Mouse (Mus musculus) MEL (cell line): ENCODE measurements at regions not wholly inside any gene's neighbourhood (a gene's known extent, or its start where the extent isn't known, plus 50 kb on each side); places are given as distances from the start of the nearest gene placed in this dataset.

ENCODE experiments used
- DNase-seq: peaks from one replicate; pipeline ENCODE4 v3.0.0; 2011; ENCODE audit warnings: low read depth, low spot score
- H3K27ac ChIP-seq: 2 replicates; pipeline ENCODE4 v1.5.1; 2012; ENCODE audit warnings: low read depth, mild to moderate bottlenecking, control low read depth, low read length, moderate library complexity; ENCODE audit not compliant: control insufficient read depth
- H3K27me3 ChIP-seq, 2 experiments: fragments of 150-350 bp in 1 of 2; sonication (generic) in 1 of 2; 2 replicates each; pipeline ENCODE4 v1.6.1; 2012; ENCODE audit warnings: low read length in 2 of 2, mild to moderate bottlenecking in 2 of 2, improper control_type of control experiment in 1 of 2, moderate library complexity in 1 of 2; ENCODE audit not compliant: insufficient read depth in 2 of 2, control insufficient read depth in 1 of 2
- H3K36me3 ChIP-seq, 2 experiments: 2 replicates each; pipeline ENCODE4 v1.6.1; 2012 to 2014; ENCODE audit warnings: low read length in 2 of 2, improper control_type of control experiment in 1 of 2, inconsistent platforms in 1 of 2, mild to moderate bottlenecking in 1 of 2; ENCODE audit not compliant: insufficient read depth in 2 of 2, control insufficient read depth in 1 of 2
- H3K4me1 ChIP-seq, 2 experiments: fragments of 150-350 bp in 1 of 2; sonication (generic) in 1 of 2; 2 replicates each; pipeline ENCODE4 v1.6.1; 2012; ENCODE audit warnings: low read length in 2 of 2, improper control_type of control experiment in 1 of 2, mild to moderate bottlenecking in 1 of 2; ENCODE audit not compliant: insufficient read depth in 2 of 2, control insufficient read depth in 1 of 2
- H3K4me3 ChIP-seq, 2 experiments: fragments of 150-350 bp in 1 of 2; sonication (generic) in 1 of 2; 2 replicates each; pipeline ENCODE4 v1.5.1; 2012; ENCODE audit warnings: low read depth in 2 of 2, low read length in 2 of 2, mild to moderate bottlenecking in 2 of 2, moderate library complexity in 2 of 2, control low read depth in 1 of 2, improper control_type of control experiment in 1 of 2; ENCODE audit not compliant: control insufficient read depth in 1 of 2, insufficient read depth in 1 of 2
- H3K79me2 ChIP-seq: 2 replicates; pipeline ENCODE4 v1.6.1; 2012; ENCODE audit warnings: mild to moderate bottlenecking, low read length, moderate library complexity; ENCODE audit not compliant: control insufficient read depth, poor library complexity, insufficient read depth
- H3K9ac ChIP-seq: 2 replicates; pipeline ENCODE4 v1.6.1; 2012; ENCODE audit warnings: low read depth, mild to moderate bottlenecking, control low read depth, low read length, moderate library complexity; ENCODE audit not compliant: control insufficient read depth, poor library complexity, severe bottlenecking
- H3K9me3 ChIP-seq: fragments of 150-350 bp; sonication (generic); replicated peaks from 2 replicates; pipeline ENCODE4 v1.6.1; 2012; ENCODE audit warnings: mild to moderate bottlenecking, low read length, improper control_type of control experiment, moderate library complexity; ENCODE audit not compliant: insufficient read depth
- BHLHE40 ChIP-seq: IDR thresholded peaks from 2 replicates; pipeline ENCODE4 v1.6.1; 2012; ENCODE audit warnings: low read depth, mild to moderate bottlenecking, inconsistent platforms, low read length, improper control_type of control experiment, borderline replicate concordance
- E2F4 ChIP-seq: IDR thresholded peaks from 2 replicates; pipeline ENCODE4 v1.6.1; 2011; ENCODE audit warnings: low read depth, low read length, improper control_type of control experiment, borderline replicate concordance
- ELF1 ChIP-seq: IDR thresholded peaks from 2 replicates; pipeline ENCODE4 v1.6.1; 2014; ENCODE audit warnings: low read depth, mild to moderate bottlenecking, inconsistent platforms, low read length, improper control_type of control experiment, moderate library complexity
- EP300 ChIP-seq, 2 experiments: IDR thresholded peaks; 2 replicates each; pipeline ENCODE4 v1.6.1; 2011; ENCODE audit warnings: improper control_type of control experiment in 2 of 2, low read length in 2 of 2, low read depth in 1 of 2, mild to moderate bottlenecking in 1 of 2
- ETS1 ChIP-seq: IDR thresholded peaks from 2 replicates; pipeline ENCODE4 v1.6.1; 2012; ENCODE audit warnings: low read depth, mild to moderate bottlenecking, inconsistent platforms, low read length, improper control_type of control experiment, moderate library complexity
- GATA1 ChIP-seq: IDR thresholded peaks from 2 replicates; pipeline ENCODE4 v1.6.1; 2011; ENCODE audit warnings: low read depth, low read length, improper control_type of control experiment
- MAFK ChIP-seq: IDR thresholded peaks from 2 replicates; pipeline ENCODE4 v1.6.1; 2011; ENCODE audit warnings: low read depth, mild to moderate bottlenecking, low read length, improper control_type of control experiment, borderline replicate concordance
- MAZ ChIP-seq: IDR thresholded peaks from 2 replicates; pipeline ENCODE4 v1.6.1; 2012; ENCODE audit warnings: low read depth, mild to moderate bottlenecking, inconsistent platforms, low read length, improper control_type of control experiment
- MXI1 ChIP-seq: IDR thresholded peaks from 2 replicates; pipeline ENCODE4 v1.6.1; 2011; ENCODE audit warnings: mild to moderate bottlenecking, low read depth, low read length, improper control_type of control experiment
- MYB ChIP-seq: IDR thresholded peaks from 2 replicates; pipeline ENCODE4 v1.6.1; 2011; ENCODE audit warnings: mild to moderate bottlenecking, low read depth, low read length, improper control_type of control experiment
- NELFE ChIP-seq: IDR thresholded peaks from 2 replicates; pipeline ENCODE4 v1.6.1; 2011; ENCODE audit warnings: low read depth, low read length, improper control_type of control experiment
- NRF1 ChIP-seq: IDR thresholded peaks from 2 replicates; pipeline ENCODE4 v1.6.1; 2014; ENCODE audit warnings: low read depth, mild to moderate bottlenecking, inconsistent platforms, low read length, improper control_type of control experiment, moderate library complexity; ENCODE audit not compliant: poor library complexity, insufficient read depth, severe bottlenecking
- POLR2A ChIP-seq, 2 experiments: IDR thresholded peaks; 2 replicates each; pipeline ENCODE4 v1.6.1; 2011 to 2012; ENCODE audit warnings: low read length in 2 of 2, mild to moderate bottlenecking in 2 of 2, control low read depth in 1 of 2, improper control_type of control experiment in 1 of 2, low read depth in 1 of 2, moderate library complexity in 1 of 2; ENCODE audit not compliant: control insufficient read depth in 1 of 2, insufficient read depth in 1 of 2, poor library complexity in 1 of 2
- POLR2AphosphoS2 ChIP-seq: IDR thresholded peaks from 2 replicates; pipeline ENCODE4 v1.6.1; 2011; ENCODE audit warnings: low read length, improper control_type of control experiment
- POLR2AphosphoS5 ChIP-seq: IDR thresholded peaks from 2 replicates; pipeline ENCODE4 v1.6.1; 2012; ENCODE audit warnings: low read depth, borderline replicate concordance, mild to moderate bottlenecking, inconsistent platforms, low read length, moderate library complexity, mixed read lengths
- RAD21 ChIP-seq: IDR thresholded peaks from 2 replicates; pipeline ENCODE4 v1.6.1; 2011; ENCODE audit warnings: mild to moderate bottlenecking, low read depth, low read length, improper control_type of control experiment
- SMC3 ChIP-seq: IDR thresholded peaks from 2 replicates; pipeline ENCODE4 v1.6.1; 2011; ENCODE audit warnings: low read depth, low read length, improper control_type of control experiment
- TAL1 ChIP-seq: IDR thresholded peaks from 2 replicates; pipeline ENCODE4 v1.6.1; 2012; ENCODE audit warnings: mild to moderate bottlenecking, inconsistent platforms, low read length, moderate library complexity, mixed read lengths
- TBP ChIP-seq: IDR thresholded peaks from 2 replicates; pipeline ENCODE4 v1.8.0; 2011; ENCODE audit warnings: low read depth, low read length, improper control_type of control experiment
- TCF12 ChIP-seq: IDR thresholded peaks from 2 replicates; pipeline ENCODE4 v1.6.1; 2014; ENCODE audit warnings: low read depth, mild to moderate bottlenecking, inconsistent platforms, low read length, improper control_type of control experiment, moderate library complexity
- UBTF ChIP-seq: IDR thresholded peaks from 2 replicates; pipeline ENCODE4 v1.6.1; 2012; ENCODE audit warnings: low read depth, mild to moderate bottlenecking, inconsistent platforms, low read length, improper control_type of control experiment, moderate library complexity, borderline replicate concordance; ENCODE audit not compliant: insufficient read depth
- USF1 ChIP-seq: IDR thresholded peaks from 2 replicates; pipeline ENCODE4 v1.6.1; 2014; ENCODE audit warnings: low read depth, mild to moderate bottlenecking, inconsistent platforms, low read length, improper control_type of control experiment, moderate library complexity
- USF2 ChIP-seq, 2 experiments: IDR thresholded peaks; 2 replicates each; pipeline ENCODE4 v1.6.1; 2011 to 2012; ENCODE audit warnings: improper control_type of control experiment in 2 of 2, low read length in 2 of 2, borderline replicate concordance in 1 of 2, inconsistent platforms in 1 of 2, low read depth in 1 of 2, mild to moderate bottlenecking in 1 of 2; ENCODE audit not compliant: insufficient read depth in 1 of 2
- ZC3H11A ChIP-seq: IDR thresholded peaks from 2 replicates; pipeline ENCODE4 v1.6.1; 2012; ENCODE audit warnings: low read depth, mild to moderate bottlenecking, inconsistent platforms, low read length, improper control_type of control experiment
- ZMIZ1 ChIP-seq: IDR thresholded peaks from 2 replicates; pipeline ENCODE4 v1.6.1; 2012; ENCODE audit warnings: low read depth, mild to moderate bottlenecking, inconsistent platforms, low read length, improper control_type of control experiment, moderate library complexity
- ZNF384 ChIP-seq: IDR thresholded peaks from 2 replicates; pipeline ENCODE4 v1.6.1; 2012; ENCODE audit warnings: low read depth, mild to moderate bottlenecking, inconsistent platforms, low read length, improper control_type of control experiment

DNA sequence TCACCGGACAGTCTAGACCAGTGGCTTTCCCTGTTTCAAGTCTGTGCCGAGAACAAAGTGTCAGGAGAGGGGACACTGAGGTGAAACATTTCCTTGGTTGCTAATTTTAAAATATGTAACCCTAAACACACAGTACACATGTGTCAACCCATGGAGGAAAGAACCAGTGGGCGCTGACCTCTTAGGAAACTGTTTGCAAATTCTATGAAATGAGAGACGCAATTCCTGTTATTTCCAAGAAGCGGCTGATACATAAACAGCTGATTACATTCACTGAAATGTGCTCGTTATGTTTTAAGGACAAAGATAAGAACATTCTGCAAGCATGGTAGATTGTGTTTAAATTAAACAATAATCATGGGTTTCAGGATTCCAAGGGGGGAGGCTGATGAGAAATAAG, 204.3 kb upstream of the Gypa start:
- no peak overlapping the region for H3K27ac ChIP-seq
- DNase-seq = no peak
- no peak for TF ChIP-seq MAFK
- no peak for TF ChIP-seq TCF12
- TF ChIP-seq TAL1 = no peak
- TF ChIP-seq RAD21 = no peak
- TF ChIP-seq MAZ = no peak
- no peak for TF ChIP-seq USF2 (IDR thresholded peaks at IDR 0.05; ENCODE audit: borderline replicate concordance in 1 of 2, insufficient read depth in 1 of 2, low read depth in 1 of 2, low read length in 2 of 2)
- TF ChIP-seq ZMIZ1 = no peak
- TF ChIP-seq ETS1 = no peak
- no peak for TF ChIP-seq ZNF384
- no peak for TF ChIP-seq EP300 (IDR thresholded peaks at IDR 0.05; ENCODE audit: low read depth in 1 of 2, low read length in 2 of 2)
- no peak for TF ChIP-seq UBTF
- H3K27me3 ChIP-seq = no peaks in the 10 kb centered on the region
- H3K36me3 ChIP-seq = no peaks in the 10 kb centered on the region
- no peaks in the 10 kb centered on the region for H3K4me1 ChIP-seq
- no peaks in the 10 kb centered on the region for H3K9me3 ChIP-seq
- H3K9ac ChIP-seq = no peak overlapping the region
- no peak overlapping the region for H3K4me3 ChIP-seq
- no peaks in the 10 kb centered on the region for H3K79me2 ChIP-seq

DNA sequence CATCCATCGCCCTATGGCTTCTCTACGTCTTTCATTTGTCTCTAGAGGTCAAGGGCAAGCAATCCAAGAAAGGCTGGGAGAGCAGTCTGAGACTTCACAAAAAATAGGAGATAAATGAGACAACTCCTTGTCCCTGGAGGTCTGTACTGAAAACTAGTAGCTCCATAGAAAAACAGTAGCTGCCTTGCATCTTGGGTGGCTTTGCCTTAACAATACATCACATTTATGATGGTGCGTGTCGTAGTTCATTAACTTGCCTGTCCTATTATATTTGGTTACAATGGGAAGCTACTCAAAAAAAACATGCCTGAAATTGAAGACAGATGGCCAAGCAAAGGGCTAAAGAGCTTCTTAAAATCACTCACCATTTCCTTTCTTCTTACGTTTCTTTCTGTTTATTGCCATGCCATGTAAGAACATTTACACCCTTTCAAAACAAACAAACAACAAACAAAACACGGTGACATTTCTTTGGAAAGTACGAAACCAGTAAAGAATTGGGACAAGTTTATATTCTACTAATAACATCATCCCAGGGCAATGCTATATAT, 211.2 kb upstream of the Hhip start:
- Histone ChIP-seq H3K79me2 (no peaks in the 10 kb centered on the region), H3K9me3 (no peaks in the 10 kb centered on the region), H3K9ac (no peak overlapping the region), H3K4me3 (no peak overlapping the region), H3K27me3 (no peaks in the 10 kb centered on the region), H3K4me1 (peaks cover 0 to 5% of the 10 kb centered on the region in 2 experiments; a peak in 3 of 4 replicates), H3K36me3 (peaks cover 0 to 3% of the 10 kb centered on the region in 2 experiments; a peak in 1 of 4 replicates), H3K27ac (no peak overlapping the region)
- TF ChIP-seq E2F4 (no peak), USF1 (no peak), GATA1 (no peak), ETS1 (no peak), POLR2AphosphoS5 (no peak), NELFE (no peak), MXI1 (no peak), EP300 (IDR thresholded peaks at IDR 0.05; ENCODE audit: low read depth in 1 of 2, low read length in 2 of 2) (no peak), TBP (no peak), POLR2AphosphoS2 (no peak), SMC3 (no peak), ZC3H11A (no peak), MYB (no peak), MAZ (no peak), ELF1 (no peak), NRF1 (no peak), BHLHE40 (no peak), POLR2A (IDR thresholded peaks at IDR 0.05; ENCODE audit: control insufficient read depth in 1 of 2, insufficient read depth in 1 of 2, low read depth in 1 of 2, low read length in 2 of 2, poor library complexity in 1 of 2) (no peak)
- DNase-seq = no peak
